Mouse (Mus musculus) limb, embryonic 13.5 days (tissue): ENCODE measurements around the gene Sertad3. TPM values are rescaled to one million over a fixed set of nuclear protein-coding genes. Genes with fewer than 3 reads are reported as not detected.
"Not testable (repeated sequence)": the region's sequence is repeated elsewhere in the genome, so short reads cannot be mapped to it uniquely, and the experiment has no call there.

ENCODE experiments used
- ATAC-seq: fragments of 200-750 bp; cut with Nextera tagmentation; 2 replicates; pipeline ENCODE4 v1.8.0; 2017; ENCODE audit warnings: low read depth, moderate number of reproducible peaks, moderate TSS enrichment; ENCODE audit not compliant: low FRiP score
- H3K27ac ChIP-seq: fragments of 300-500 bp; sonication (generic); 2 replicates; pipeline ENCODE4 v1.5.1; 2015; ENCODE audit warnings: inconsistent platforms, mild to moderate bottlenecking, moderate library complexity
- H3K27me3 ChIP-seq: fragments of 300-500 bp; sonication (generic); 2 replicates; pipeline ENCODE4 v1.6.1; 2015; ENCODE audit warnings: mild to moderate bottlenecking, inconsistent platforms
- H3K36me3 ChIP-seq: fragments of 300-500 bp; sonication (generic); 2 replicates; pipeline ENCODE4 v1.6.1; 2015; ENCODE audit warnings: inconsistent platforms, mild to moderate bottlenecking, moderate library complexity
- H3K4me1 ChIP-seq: fragments of 300-500 bp; sonication (generic); 2 replicates; pipeline ENCODE4 v1.6.1; 2015; ENCODE audit warnings: inconsistent platforms
- H3K4me2 ChIP-seq: fragments of 300-500 bp; sonication (generic); replicated peaks from 2 replicates; pipeline ENCODE4 v1.6.1; 2015; ENCODE audit warnings: inconsistent platforms, mild to moderate bottlenecking, moderate library complexity
- H3K4me3 ChIP-seq: fragments of 300-500 bp; sonication (generic); 2 replicates; pipeline ENCODE4 v1.5.1; 2015; ENCODE audit warnings: moderate library complexity, mild to moderate bottlenecking, inconsistent platforms
- H3K9ac ChIP-seq: fragments of 300-500 bp; sonication (generic); 2 replicates; pipeline ENCODE4 v1.6.1; 2015; ENCODE audit warnings: mild to moderate bottlenecking, inconsistent platforms
- H3K9me3 ChIP-seq: fragments of 300-500 bp; sonication (generic); 2 replicates; pipeline ENCODE4 v1.6.1; 2016; ENCODE audit warnings: inconsistent platforms
- WGBS: fragments of 180-500 bp; shearing (Covaris S2); methylation state at CpG from one replicate; pipeline ENCODE4 v1.1.7; 2015; 5-methylcytosine and 5-hydroxymethylcytosine counted together
- polyA plus RNA-seq: library from polyadenylated mRNA; unstranded; fragments of >200 nt; fragmentation: Nextera tagmentation; extraction: Ambion mirVana; gene quantifications from 2 replicates; pipeline ENCODE4 v1.2.1, GENCODE M21; 2015

Sertad3 gene
- polyA plus RNA-seq, 1 experiment from 2014 or later, result 36.3 TPM

- under 1% methylated on average over 13 of the region's 13 CpGs for WGBS
- Histone ChIP-seq H3K36me3 (peaks cover 9% of the 10 kb centered on the region), H3K9me3 (no peaks in the 10 kb centered on the region), H3K27ac (peak overlapping the region; percentile 48; the same call in 1 of the 2 replicates), H3K4me3 (peak overlapping the region; percentile 73), H3K9ac (peak overlapping the region; percentile 62), H3K4me1 (peaks cover 41% of the 10 kb centered on the region), H3K27me3 (no peaks in the 10 kb centered on the region), H3K4me2 (peak overlapping the region; percentile 78)
- peak; percentile 0; the same call in 1 of the 2 replicates for ATAC-seq
Observed at GRCm38 (mm10) chr7:27486102-27486769, 12.7 kb downstream of the Sertad3 start.

GRCm38 (mm10) chr7:27486770-27487697 is 13.5 kb downstream of the Sertad3 start, which contains the start of gene Sertad1:
TSS of gene Sertad1 (plus strand) at chr7:27486910.
- H3K4me3 ChIP-seq, result peak within 1 kb of the TSS; percentile 73
- WGBS, result under 1% methylated on average over 63 of the region's 80 CpGs
- peak within 1 kb of the TSS; percentile 78 for H3K4me2 ChIP-seq
- no peaks in the 10 kb centered on the region for H3K9me3 ChIP-seq
- H3K27me3 ChIP-seq, result no peaks in the 10 kb centered on the region
- peak within 1 kb of the TSS; percentile 81 for H3K9ac ChIP-seq
- H3K36me3 ChIP-seq, result peaks cover 9% of the 10 kb centered on the region
- peak within 1 kb of the TSS; percentile 98 for H3K27ac ChIP-seq
- peak; percentile 96 for ATAC-seq
- peaks cover 35% of the 10 kb centered on the region for H3K4me1 ChIP-seq

- Histone ChIP-seq H3K27me3 (no peaks in the 10 kb centered on the region), H3K4me1 (peaks cover 32% of the 10 kb centered on the region), H3K9me3 (no peaks in the 10 kb centered on the region), H3K27ac (peak overlapping the region; percentile 98), H3K4me2 (peak overlapping the region; percentile 78), H3K9ac (peak overlapping the region; percentile 81), H3K4me3 (peak overlapping the region; percentile 73), H3K36me3 (peaks cover 9% of the 10 kb centered on the region)
- no peak for ATAC-seq
- WGBS, result under 1% methylated on average over 13 of the region's 13 CpGs
Observed at GRCm38 (mm10) chr7:27487740-27488268, 14.2 kb downstream of the Sertad3 start.

- Histone ChIP-seq H3K4me3 (no peak overlapping the region), H3K27ac (no peak overlapping the region; the same call in 1 of the 2 replicates), H3K4me2 (peak overlapping the region; percentile 67; the same call in 1 of the 2 replicates), H3K27me3 (no peaks in the 10 kb centered on the region), H3K4me1 (peaks cover 32% of the 10 kb centered on the region), H3K9ac (no peak overlapping the region), H3K36me3 (peaks cover 9% of the 10 kb centered on the region), H3K9me3 (no peaks in the 10 kb centered on the region)
- no peak for ATAC-seq
- 93% methylated on average over 25 of the region's 25 CpGs for WGBS
Observed at GRCm38 (mm10) chr7:27489270-27489869, 15.8 kb downstream of the Sertad3 start.

GRCm38 (mm10) chr7:27490227-27490542 is 16.6 kb downstream of the Sertad3 start:
- Histone ChIP-seq H3K4me3 (peak overlapping the region; percentile 41), H3K27ac (peak overlapping the region; percentile 89), H3K4me2 (peak overlapping the region; percentile 67), H3K27me3 (no peaks in the 10 kb centered on the region), H3K36me3 (peaks cover 9% of the 10 kb centered on the region), H3K9me3 (no peaks in the 10 kb centered on the region), H3K9ac (peak overlapping the region; percentile 63), H3K4me1 (peaks cover 32% of the 10 kb centered on the region)
- no peak for ATAC-seq
- WGBS, result 25% methylated on average over 4 of the region's 4 CpGs

- Histone ChIP-seq H3K9ac (peak overlapping the region; percentile 63), H3K9me3 (no peaks in the 10 kb centered on the region), H3K4me1 (peaks cover 28% of the 10 kb centered on the region), H3K4me2 (peak overlapping the region; percentile 67), H3K4me3 (peak overlapping the region; percentile 41), H3K27ac (peak overlapping the region; percentile 89), H3K36me3 (peaks cover 9% of the 10 kb centered on the region), H3K27me3 (no peaks in the 10 kb centered on the region)
- 1% methylated on average over 32 of the region's 33 CpGs for WGBS
- ATAC-seq, result peak; percentile 34
Observed at GRCm38 (mm10) chr7:27490543-27491329, 17.2 kb downstream of the Sertad3 start.

GRCm38 (mm10) chr7:27491856-27492255 is 18.3 kb downstream of the Sertad3 start:
- H3K36me3 ChIP-seq, result peaks cover 9% of the 10 kb centered on the region
- no peak for ATAC-seq
- no peaks in the 10 kb centered on the region for H3K27me3 ChIP-seq
- H3K4me3 ChIP-seq, result no peak overlapping the region
- no peak overlapping the region for H3K4me2 ChIP-seq
- H3K9me3 ChIP-seq, result no peaks in the 10 kb centered on the region
- 0 out of 2 replicates have a peak overlapping the region, but pooled peaks have one; percentile 2 for H3K9ac ChIP-seq
- H3K4me1 ChIP-seq, result peaks cover 27% of the 10 kb centered on the region
- no peak overlapping the region for H3K27ac ChIP-seq
- WGBS, result 75% methylated on average over 7 of the region's 7 CpGs

GRCm38 (mm10) chr7:27493022-27493421 is 19.5 kb downstream of the Sertad3 start:
- Histone ChIP-seq H3K27ac (no peak overlapping the region), H3K4me2 (no peak overlapping the region), H3K4me1 (peaks cover 24% of the 10 kb centered on the region), H3K36me3 (peaks cover 9% of the 10 kb centered on the region), H3K9ac (no peak overlapping the region), H3K9me3 (no peaks in the 10 kb centered on the region), H3K4me3 (no peak overlapping the region), H3K27me3 (no peaks in the 10 kb centered on the region)
- WGBS, result 59% methylated on average over 3 of the region's 3 CpGs
- no peak for ATAC-seq

GRCm38 (mm10) chr7:27493450-27493849 is 19.9 kb downstream of the Sertad3 start:
- H3K9ac ChIP-seq, result no peak overlapping the region
- ATAC-seq, result no peak
- H3K4me3 ChIP-seq, result no peak overlapping the region
- H3K27ac ChIP-seq, result no peak overlapping the region
- no peaks in the 10 kb centered on the region for H3K27me3 ChIP-seq
- no peak overlapping the region for H3K4me2 ChIP-seq
- no peaks in the 10 kb centered on the region for H3K9me3 ChIP-seq
- peaks cover 9% of the 10 kb centered on the region for H3K36me3 ChIP-seq
- H3K4me1 ChIP-seq, result peaks cover 20% of the 10 kb centered on the region
- 82% methylated on average over 5 of the region's 5 CpGs for WGBS

GRCm38 (mm10) chr7:27494659-27495367 is 21.2 kb downstream of the Sertad3 start:
- H3K9ac ChIP-seq, H3K4me2 ChIP-seq, H3K36me3 ChIP-seq, H3K27me3 ChIP-seq, ATAC-seq, H3K4me3 ChIP-seq, H3K27ac ChIP-seq, H3K9me3 ChIP-seq: not testable (repeated sequence)
- WGBS, result 90% methylated on average over 9 of the region's 9 CpGs
- H3K4me1 ChIP-seq, result peaks cover 16% of the 10 kb centered on the region

- Histone ChIP-seq H3K9me3 (no peaks in the 10 kb centered on the region), H3K9ac (no peak within 1 kb of the TSS), H3K27ac (no peak within 1 kb of the TSS), H3K4me2 (no peak within 1 kb of the TSS), H3K36me3 (no peaks in the 10 kb centered on the region), H3K27me3 (no peaks in the 10 kb centered on the region), H3K4me1 (peaks cover 13% of the 10 kb centered on the region), H3K4me3 (no peak within 1 kb of the TSS)
- peak; percentile 52 for ATAC-seq
- 43% methylated on average over 3 of the region's 3 CpGs for WGBS
Observed at GRCm38 (mm10) chr7:27499036-27499435, 25.5 kb downstream of the Sertad3 start, which contains the start of gene Prx. TSS of gene Prx (plus strand) at chr7:27499324.
